Mouse (Mus musculus) hindbrain, embryonic 12.5 days (tissue): ENCODE measurements around the gene Acpp. TPM values are rescaled to one million over a fixed set of nuclear protein-coding genes. Genes with fewer than 3 reads are reported as not detected.
A peak's percentile ranks its signal among the peaks of the same experiment; 100 is the strongest.

Experiments used
- ATAC-seq: fragments of 200-750 bp; cut with Nextera tagmentation; 2 replicates; pipeline ENCODE4 v1.8.0; 2017; ENCODE audit warnings: moderate TSS enrichment; ENCODE audit not compliant: low FRiP score
- H3K27ac ChIP-seq: fragments of 300-500 bp; sonication (generic); 2 replicates; pipeline ENCODE4 v1.5.1; 2016; ENCODE audit warnings: mild to moderate bottlenecking
- H3K27me3 ChIP-seq: fragments of 300-500 bp; sonication (generic); 2 replicates; pipeline ENCODE4 v1.6.1; 2016; ENCODE audit warnings: mild to moderate bottlenecking
- H3K36me3 ChIP-seq: fragments of 300-500 bp; sonication (generic); 2 replicates; pipeline ENCODE4 v1.6.1; 2016; ENCODE audit warnings: mild to moderate bottlenecking
- H3K4me1 ChIP-seq: fragments of 300-500 bp; sonication (generic); 2 replicates; pipeline ENCODE4 v1.6.1; 2016
- H3K4me2 ChIP-seq: fragments of 300-500 bp; sonication (generic); replicated peaks from 2 replicates; pipeline ENCODE4 v1.6.1; 2016; ENCODE audit warnings: mild to moderate bottlenecking
- H3K4me3 ChIP-seq: fragments of 300-500 bp; sonication (generic); 2 replicates; pipeline ENCODE4 v1.5.1; 2016; ENCODE audit warnings: mild to moderate bottlenecking
- H3K9ac ChIP-seq: fragments of 300-500 bp; sonication (generic); 2 replicates; pipeline ENCODE4 v1.6.1; 2016; ENCODE audit warnings: mild to moderate bottlenecking, moderate library complexity
- H3K9me3 ChIP-seq: fragments of 300-500 bp; sonication (generic); replicated peaks from 2 replicates; pipeline ENCODE4 v1.6.1; 2016; ENCODE audit warnings: mild to moderate bottlenecking
- WGBS: fragments of 180-500 bp; shearing (Covaris S2); methylation state at CpG from one replicate; pipeline ENCODE4 v1.1.7; 2016; 5-methylcytosine and 5-hydroxymethylcytosine counted together
- polyA plus RNA-seq: library from polyadenylated mRNA; unstranded; fragments of >200 nt; fragmentation: Nextera tagmentation; extraction: Ambion mirVana; gene quantifications from 2 replicates; pipeline ENCODE4 v1.2.1, GENCODE M21; 2016

Gene Acpp
- polyA plus RNA-seq, 1 experiment from 2014 or later, result 0.58 TPM

- Histone ChIP-seq H3K9me3 (no peaks in the 10 kb centered on the region), H3K36me3 (no peaks in the 10 kb centered on the region), H3K27me3 (no peaks in the 10 kb centered on the region), H3K27ac (no peak overlapping the region), H3K9ac (no peak overlapping the region), H3K4me3 (no peak overlapping the region), H3K4me2 (no peak overlapping the region), H3K4me1 (no peaks in the 10 kb centered on the region)
- no peak for ATAC-seq
- 82% methylated on average over 3 of the region's 3 CpGs for WGBS
Observed at GRCm38 (mm10) chr9:104297041-104297440, 40.5 kb downstream of the Acpp start.

- H3K27ac ChIP-seq, result no peak overlapping the region
- no peaks in the 10 kb centered on the region for H3K9me3 ChIP-seq
- H3K4me3 ChIP-seq, result no peak overlapping the region
- no peaks in the 10 kb centered on the region for H3K36me3 ChIP-seq
- H3K27me3 ChIP-seq, result no peaks in the 10 kb centered on the region
- ATAC-seq, result no peak
- WGBS, result 67% methylated on average over 6 of the region's 6 CpGs
- no peak overlapping the region for H3K9ac ChIP-seq
- no peaks in the 10 kb centered on the region for H3K4me1 ChIP-seq
- H3K4me2 ChIP-seq, result no peak overlapping the region
Observed at GRCm38 (mm10) chr9:104284934-104285333, 52.6 kb downstream of the Acpp start.

- ATAC-seq, result no peak
- 23% methylated on average over 8 of the region's 8 CpGs for WGBS
Observed at GRCm38 (mm10) chr9:104282536-104282935, 55.0 kb downstream of the Acpp start.

DNA sequence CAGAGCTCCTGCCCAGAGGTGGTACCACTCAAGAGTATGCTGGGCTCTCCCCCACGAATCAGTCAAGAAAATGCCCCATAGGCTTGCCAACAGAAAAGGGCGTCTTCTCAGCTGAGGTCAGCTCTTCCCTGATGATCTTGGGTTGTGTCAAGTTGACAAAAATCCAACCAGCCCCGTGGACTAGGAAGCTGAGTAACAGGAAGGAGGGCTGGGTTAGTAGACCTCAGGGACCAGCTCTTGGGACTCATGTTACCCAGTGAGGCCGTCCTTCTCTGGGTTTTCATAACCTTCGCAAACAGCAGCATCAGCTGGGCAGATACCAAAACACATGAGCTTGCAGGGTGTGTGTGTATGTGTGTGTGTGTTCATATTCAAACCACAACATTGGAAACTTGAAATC, 55.8 kb downstream of the Acpp start:
- 77% methylated on average over 5 of the region's 5 CpGs for WGBS
- Histone ChIP-seq H3K4me2 (no peak overlapping the region), H3K9ac (no peak overlapping the region), H3K4me1 (no peaks in the 10 kb centered on the region), H3K27me3 (no peaks in the 10 kb centered on the region), H3K4me3 (no peak overlapping the region), H3K9me3 (no peaks in the 10 kb centered on the region), H3K27ac (no peak overlapping the region), H3K36me3 (no peaks in the 10 kb centered on the region)
- ATAC-seq, result no peak

More at GRCm38 (mm10) chr9:104282536-104282935, 55.0 kb downstream of the Acpp start:
- Histone ChIP-seq H3K4me2 (no peak overlapping the region), H3K4me3 (no peak overlapping the region), H3K9ac (no peak overlapping the region), H3K27me3 (no peaks in the 10 kb centered on the region), H3K36me3 (no peaks in the 10 kb centered on the region), H3K9me3 (no peaks in the 10 kb centered on the region), H3K4me1 (no peaks in the 10 kb centered on the region), H3K27ac (no peak overlapping the region)

GRCm38 (mm10) chr9:104280725-104281495, 56.6 kb downstream of the Acpp start:
- Histone ChIP-seq H3K4me3 (no peak overlapping the region), H3K36me3 (no peaks in the 10 kb centered on the region), H3K4me1 (no peaks in the 10 kb centered on the region), H3K4me2 (no peak overlapping the region), H3K9ac (no peak overlapping the region), H3K9me3 (no peaks in the 10 kb centered on the region), H3K27ac (no peak overlapping the region), H3K27me3 (no peaks in the 10 kb centered on the region)
- no peak for ATAC-seq
- 85% methylated on average over 8 of the region's 8 CpGs for WGBS

DNA sequence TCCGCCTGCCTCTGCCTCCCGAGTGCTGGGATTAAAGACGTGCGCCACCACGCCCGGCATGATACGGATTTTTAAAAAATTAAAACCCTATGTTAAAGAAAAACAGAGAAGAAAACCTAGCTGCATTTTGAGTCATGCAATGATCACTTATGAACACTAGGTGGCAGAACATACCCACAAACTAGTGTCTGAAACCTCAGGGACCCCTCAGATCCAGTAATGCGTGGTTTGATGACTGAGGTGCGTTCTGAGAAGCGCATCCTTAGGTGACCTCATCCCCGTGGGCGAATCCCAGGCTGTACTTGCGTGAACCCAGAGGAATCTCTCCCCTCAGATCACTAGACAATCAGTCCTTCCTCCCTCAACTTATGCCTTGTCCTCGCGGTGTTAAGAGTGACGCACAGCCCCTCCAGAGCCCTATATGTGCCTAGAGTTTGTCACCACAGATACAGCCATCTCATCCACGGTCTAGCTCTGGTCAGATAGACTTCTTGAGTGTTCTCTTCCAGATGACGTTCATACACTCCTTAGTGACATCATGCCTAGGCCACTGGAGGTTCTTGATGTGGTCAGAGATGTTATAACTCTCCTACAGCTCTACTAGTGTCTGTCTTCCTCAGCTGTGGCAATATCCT, 59.9 kb downstream of the Acpp start:
- no peaks in the 10 kb centered on the region for H3K27me3 ChIP-seq
- no peak overlapping the region for H3K9ac ChIP-seq
- 22% methylated on average over 18 of the region's 18 CpGs for WGBS
- no peaks in the 10 kb centered on the region for H3K36me3 ChIP-seq
- no peaks in the 10 kb centered on the region for H3K9me3 ChIP-seq
- ATAC-seq, result peak; percentile 58; the same call in 1 of the 2 replicates
- no peak overlapping the region for H3K27ac ChIP-seq
- H3K4me1 ChIP-seq, result no peaks in the 10 kb centered on the region
- no peak overlapping the region for H3K4me3 ChIP-seq
- H3K4me2 ChIP-seq, result peak overlapping the region; percentile 36

DNA sequence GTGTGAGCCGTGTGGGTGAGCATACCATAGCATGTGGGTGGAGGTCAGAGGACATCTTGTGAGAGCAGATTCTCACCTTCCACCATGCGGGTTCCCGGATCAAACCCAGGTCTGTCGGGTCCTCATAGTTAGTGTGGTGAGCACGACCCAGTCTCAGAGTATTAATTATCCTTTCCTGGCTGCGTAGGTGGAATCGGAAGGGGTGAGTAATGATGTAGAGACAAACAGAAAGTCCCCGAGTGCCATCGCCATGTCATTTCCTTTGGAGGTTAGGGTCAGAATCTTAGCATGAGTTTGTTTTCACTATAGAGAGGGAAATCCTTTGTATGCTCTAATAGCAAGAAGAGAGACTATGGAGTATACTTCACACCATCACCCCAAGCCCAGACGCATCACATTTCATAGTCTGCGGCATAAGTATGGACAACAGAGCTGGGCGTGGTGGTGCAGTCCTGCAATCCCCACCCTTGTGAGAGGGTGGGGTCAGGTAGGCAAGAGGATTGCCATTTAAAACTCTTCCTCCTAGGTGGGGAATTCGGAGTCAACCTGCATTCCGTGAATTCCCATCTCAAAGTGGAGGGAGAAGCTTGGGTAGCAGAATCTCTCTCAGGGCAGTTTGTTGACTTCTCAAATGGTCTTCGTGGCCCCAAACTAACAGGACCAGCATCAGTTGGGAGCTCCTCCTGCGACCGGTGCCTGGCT, 62.3 kb downstream of the Acpp start:
- no peaks in the 10 kb centered on the region for H3K9me3 ChIP-seq
- H3K27ac ChIP-seq, result no peak overlapping the region
- WGBS, result 89% methylated on average over 17 of the region's 17 CpGs
- no peak for ATAC-seq
- H3K4me2 ChIP-seq, result no peak overlapping the region
- H3K36me3 ChIP-seq, result no peaks in the 10 kb centered on the region
- no peaks in the 10 kb centered on the region for H3K4me1 ChIP-seq
- H3K27me3 ChIP-seq, result no peaks in the 10 kb centered on the region
- H3K4me3 ChIP-seq, result no peak overlapping the region
- no peak overlapping the region for H3K9ac ChIP-seq

DNA sequence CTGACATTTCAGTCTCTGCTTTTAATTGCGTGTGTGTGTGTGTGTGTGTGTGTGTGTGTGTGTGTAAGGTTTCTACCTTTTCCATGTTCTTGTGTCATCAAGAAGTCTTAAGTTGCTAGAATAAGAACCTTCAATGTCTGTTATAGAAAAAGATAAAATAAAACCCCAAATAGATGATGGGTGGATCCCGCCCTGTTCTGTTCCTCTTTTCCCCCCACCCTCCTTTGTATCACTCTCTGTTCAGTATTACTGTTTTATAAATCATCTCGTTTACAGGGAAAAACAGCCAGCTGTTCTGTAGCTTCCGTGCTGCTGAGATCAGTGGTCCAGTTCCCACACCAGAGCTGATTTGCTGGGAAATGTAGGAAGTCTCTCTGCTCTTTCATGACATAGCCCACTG, 65.5 kb downstream of the Acpp start:
- Histone ChIP-seq H3K27me3 (no peaks in the 10 kb centered on the region), H3K4me2 (no peak overlapping the region), H3K4me3 (no peak overlapping the region), H3K36me3 (no peaks in the 10 kb centered on the region), H3K9me3 (no peaks in the 10 kb centered on the region), H3K27ac (no peak overlapping the region), H3K9ac (no peak overlapping the region), H3K4me1 (no peaks in the 10 kb centered on the region)
- no peak for ATAC-seq
- WGBS, result 81% methylated on average over 4 of the region's 4 CpGs

DNA sequence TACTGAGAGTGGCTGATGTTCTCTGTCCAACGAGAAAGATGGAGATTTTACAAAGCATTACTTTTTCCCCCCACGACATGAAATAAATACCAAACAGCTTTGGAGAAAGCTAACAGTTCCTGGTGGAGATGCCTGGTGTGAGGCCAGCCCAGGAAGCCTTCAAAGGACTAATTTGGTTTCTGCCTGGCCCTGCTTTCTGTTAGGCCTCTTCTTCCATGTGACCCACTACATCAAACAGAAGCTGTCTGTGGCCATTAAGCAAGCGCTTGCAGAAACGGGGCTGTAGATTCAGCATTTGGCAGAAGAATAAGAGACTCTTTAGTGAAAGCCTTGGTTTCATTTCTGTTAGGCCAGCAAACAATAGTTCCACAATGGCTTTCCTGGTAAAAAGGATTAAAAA, 65.9 kb downstream of the Acpp start:
- Histone ChIP-seq H3K4me1 (no peaks in the 10 kb centered on the region), H3K9ac (no peak overlapping the region), H3K27ac (no peak overlapping the region), H3K9me3 (no peaks in the 10 kb centered on the region), H3K36me3 (no peaks in the 10 kb centered on the region), H3K27me3 (no peaks in the 10 kb centered on the region), H3K4me3 (no peak overlapping the region), H3K4me2 (no peak overlapping the region)
- ATAC-seq, result no peak
- 74% methylated on average over 4 of the region's 4 CpGs for WGBS

- Histone ChIP-seq H3K27ac (no peak overlapping the region), H3K4me3 (no peak overlapping the region), H3K9ac (no peak overlapping the region), H3K36me3 (no peaks in the 10 kb centered on the region), H3K27me3 (no peaks in the 10 kb centered on the region), H3K4me1 (no peaks in the 10 kb centered on the region), H3K4me2 (no peak overlapping the region), H3K9me3 (no peaks in the 10 kb centered on the region)
- ATAC-seq, result no peak
- 58% methylated on average over 3 of the region's 3 CpGs for WGBS
Observed at GRCm38 (mm10) chr9:104269944-104270343, 67.6 kb downstream of the Acpp start.

- Histone ChIP-seq H3K4me1 (no peaks in the 10 kb centered on the region), H3K9ac (no peak overlapping the region), H3K4me2 (no peak overlapping the region), H3K27me3 (no peaks in the 10 kb centered on the region), H3K9me3 (no peaks in the 10 kb centered on the region), H3K4me3 (no peak overlapping the region), H3K36me3 (no peaks in the 10 kb centered on the region), H3K27ac (no peak overlapping the region)
- WGBS, result 50% methylated on average over 10 of the region's 10 CpGs
- no peak for ATAC-seq
Observed at GRCm38 (mm10) chr9:104269349-104269871, 68.1 kb downstream of the Acpp start.

DNA sequence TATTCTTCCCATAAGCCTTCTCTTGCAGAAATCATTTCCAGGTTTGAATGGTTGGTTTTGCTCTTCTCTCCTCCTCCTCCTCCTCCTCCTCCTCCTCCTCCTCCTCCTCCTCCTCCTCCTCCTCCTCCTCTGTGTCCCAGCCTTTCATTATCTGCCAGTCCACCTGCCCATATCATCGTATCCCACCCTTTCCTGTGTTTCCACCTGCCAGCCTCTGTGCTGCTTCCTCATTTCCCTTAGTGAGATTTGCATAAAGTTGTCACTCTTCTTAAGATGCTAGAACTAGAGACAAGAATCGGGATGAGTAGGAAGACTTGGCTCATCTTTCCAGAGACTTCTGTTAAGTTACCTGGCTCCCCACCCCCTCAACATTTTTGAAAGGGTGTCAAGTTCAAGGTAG, 73.0 kb downstream of the Acpp start:
- peaks cover 17% of the 10 kb centered on the region for H3K4me1 ChIP-seq
- H3K4me2 ChIP-seq, result no peak overlapping the region
- no peak for ATAC-seq
- 83% methylated on average over 2 of the region's 2 CpGs for WGBS
- H3K36me3 ChIP-seq, result no peaks in the 10 kb centered on the region
- no peaks in the 10 kb centered on the region for H3K27me3 ChIP-seq
- H3K9me3 ChIP-seq, result no peaks in the 10 kb centered on the region
- H3K9ac ChIP-seq, result no peak overlapping the region
- H3K27ac ChIP-seq, result no peak overlapping the region
- no peak overlapping the region for H3K4me3 ChIP-seq
